Mouse (Mus musculus): ENCODE data around the gene H2-Ab1. TPM values are rescaled to one million over a fixed set of nuclear protein-coding genes. Genes with fewer than 3 reads are reported as not detected.

H2-Ab1 gene
- polyA plus RNA-seq, 1 experiment from 2014 or later, result 13.5 TPM

- no peaks in the 10 kb centered on the region for H3K9me3 ChIP-seq (replicated peaks; ENCODE audit: control insufficient read depth, low read length)
- WGBS (ENCODE audit: insufficient replicate concordance), result 67% methylated on average over 23 of the region's 23 CpGs
- H3K27me3 ChIP-seq (ENCODE audit: control insufficient read depth, insufficient read depth, low read length), result peaks cover 6% of the 10 kb centered on the region
- no peaks in the 10 kb centered on the region for H3K4me1 ChIP-seq (ENCODE audit: control insufficient read depth, insufficient read depth, low read length)
- H3K4me2 ChIP-seq, result no peak overlapping the region
- no peak overlapping the region for H3K4me3 ChIP-seq (ENCODE audit: low read depth, low read length)
- ATAC-seq (replicated peaks; ENCODE audit: insufficient number of reproducible peaks, low FRiP score, low TSS enrichment), result no peak
- H3K9ac ChIP-seq (ENCODE audit: low read depth, low read length), result no peak overlapping the region
- H3K27ac ChIP-seq (ENCODE audit: low read depth, low read length), result no peak overlapping the region
- no peaks in the 10 kb centered on the region for H3K36me3 ChIP-seq (ENCODE audit: control insufficient read depth, insufficient read depth, low read length)
These were observed 43.4 kb downstream of the H2-Ab1 start for GRCm38 (mm10) chr17:34300691-34301566.

GRCm38 (mm10) chr17:34301670-34302190 lies 44.2 kb downstream of the H2-Ab1 start:
- peaks cover 4% of the 10 kb centered on the region for H3K27me3 ChIP-seq (ENCODE audit: control insufficient read depth, insufficient read depth, low read length)
- H3K4me1 ChIP-seq (ENCODE audit: control insufficient read depth, insufficient read depth, low read length), result no peaks in the 10 kb centered on the region
- ATAC-seq (replicated peaks; ENCODE audit: insufficient number of reproducible peaks, low FRiP score, low TSS enrichment), result no peak
- no peak overlapping the region for H3K9ac ChIP-seq (ENCODE audit: low read depth, low read length)
- H3K27ac ChIP-seq (ENCODE audit: low read depth, low read length), result no peak overlapping the region
- H3K4me3 ChIP-seq (ENCODE audit: low read depth, low read length), result no peak overlapping the region
- H3K9me3 ChIP-seq (replicated peaks; ENCODE audit: control insufficient read depth, low read length), result no peaks in the 10 kb centered on the region
- H3K4me2 ChIP-seq, result no peak overlapping the region
- H3K36me3 ChIP-seq (ENCODE audit: control insufficient read depth, insufficient read depth, low read length), result no peaks in the 10 kb centered on the region
- 73% methylated on average over 4 of the region's 4 CpGs for WGBS (ENCODE audit: insufficient replicate concordance)

GRCm38 (mm10) chr17:34303789-34304188 lies 46.3 kb downstream of the H2-Ab1 start:
- no peak overlapping the region for H3K4me2 ChIP-seq
- no peaks in the 10 kb centered on the region for H3K4me1 ChIP-seq (ENCODE audit: control insufficient read depth, insufficient read depth, low read length)
- no peaks in the 10 kb centered on the region for H3K9me3 ChIP-seq (replicated peaks; ENCODE audit: control insufficient read depth, low read length)
- H3K9ac ChIP-seq (ENCODE audit: low read depth, low read length), result no peak overlapping the region
- WGBS (ENCODE audit: insufficient replicate concordance), result 75% methylated on average over 2 of the region's 2 CpGs
- H3K27me3 ChIP-seq (ENCODE audit: control insufficient read depth, insufficient read depth, low read length), result peaks cover 3% of the 10 kb centered on the region; the same call in 1 of the 2 replicates
- no peak overlapping the region for H3K4me3 ChIP-seq (ENCODE audit: low read depth, low read length)
- no peaks in the 10 kb centered on the region for H3K36me3 ChIP-seq (ENCODE audit: control insufficient read depth, insufficient read depth, low read length)
- no peak overlapping the region for H3K27ac ChIP-seq (ENCODE audit: low read depth, low read length)
- no peak for ATAC-seq (replicated peaks; ENCODE audit: insufficient number of reproducible peaks, low FRiP score, low TSS enrichment)

GRCm38 (mm10) chr17:34304751-34305150 lies 47.3 kb downstream of the H2-Ab1 start:
- Histone ChIP-seq H3K27me3 (ENCODE audit: control insufficient read depth, insufficient read depth, low read length) (0 out of 2 replicates have a peak, but pooled peaks cover 3% of the 10 kb centered on the region), H3K9ac (ENCODE audit: low read depth, low read length) (no peak overlapping the region), H3K4me3 (ENCODE audit: low read depth, low read length) (no peak overlapping the region), H3K27ac (ENCODE audit: low read depth, low read length) (no peak overlapping the region), H3K36me3 (ENCODE audit: control insufficient read depth, insufficient read depth, low read length) (no peaks in the 10 kb centered on the region), H3K4me2 (no peak overlapping the region), H3K4me1 (ENCODE audit: control insufficient read depth, insufficient read depth, low read length) (no peaks in the 10 kb centered on the region), H3K9me3 (replicated peaks; ENCODE audit: control insufficient read depth, low read length) (no peaks in the 10 kb centered on the region)
- 27% methylated on average over 4 of the region's 4 CpGs for WGBS (ENCODE audit: insufficient replicate concordance)
- no peak for ATAC-seq (replicated peaks; ENCODE audit: insufficient number of reproducible peaks, low FRiP score, low TSS enrichment)

GRCm38 (mm10) chr17:34305380-34306030 lies 48.0 kb downstream of the H2-Ab1 start, which contains the start of gene H2-Eb1:
Gene H2-Eb1 (plus strand): TSS chr17:34305867.
- Histone ChIP-seq H3K4me1 (ENCODE audit: control insufficient read depth, insufficient read depth, low read length) (0 out of 2 replicates have a peak, but pooled peaks cover 2% of the 10 kb centered on the region), H3K27ac (ENCODE audit: low read depth, low read length) (no peak within 1 kb of the TSS), H3K36me3 (ENCODE audit: control insufficient read depth, insufficient read depth, low read length) (no peaks in the 10 kb centered on the region), H3K4me3 (ENCODE audit: low read depth, low read length) (no peak within 1 kb of the TSS), H3K9me3 (replicated peaks; ENCODE audit: control insufficient read depth, low read length) (no peaks in the 10 kb centered on the region), H3K4me2 (no peak within 1 kb of the TSS), H3K9ac (ENCODE audit: low read depth, low read length) (no peak within 1 kb of the TSS), H3K27me3 (ENCODE audit: control insufficient read depth, insufficient read depth, low read length) (0 out of 2 replicates have a peak, but pooled peaks cover 3% of the 10 kb centered on the region)
- no peak for ATAC-seq (replicated peaks; ENCODE audit: insufficient number of reproducible peaks, low FRiP score, low TSS enrichment)

- no peaks in the 10 kb centered on the region for H3K9me3 ChIP-seq (replicated peaks; ENCODE audit: control insufficient read depth, low read length)
These were observed 48.9 kb downstream of the H2-Ab1 start for GRCm38 (mm10) chr17:34306407-34306806.

GRCm38 (mm10) chr17:34307216-34307615 lies 49.7 kb downstream of the H2-Ab1 start:
- Histone ChIP-seq H3K36me3 (ENCODE audit: control insufficient read depth, insufficient read depth, low read length) (no peaks in the 10 kb centered on the region), H3K9ac (ENCODE audit: low read depth, low read length) (no peak overlapping the region), H3K9me3 (replicated peaks; ENCODE audit: control insufficient read depth, low read length) (no peaks in the 10 kb centered on the region), H3K4me1 (ENCODE audit: control insufficient read depth, insufficient read depth, low read length) (0 out of 2 replicates have a peak, but pooled peaks cover 2% of the 10 kb centered on the region), H3K27me3 (ENCODE audit: control insufficient read depth, insufficient read depth, low read length) (0 out of 2 replicates have a peak, but pooled peaks cover 3% of the 10 kb centered on the region), H3K4me2 (no peak overlapping the region), H3K27ac (ENCODE audit: low read depth, low read length) (no peak overlapping the region), H3K4me3 (ENCODE audit: low read depth, low read length) (no peak overlapping the region)
- no peak for ATAC-seq (replicated peaks; ENCODE audit: insufficient number of reproducible peaks, low FRiP score, low TSS enrichment)

More at GRCm38 (mm10) chr17:34306407-34306806, 48.9 kb downstream of the H2-Ab1 start:
- ATAC-seq (replicated peaks; ENCODE audit: insufficient number of reproducible peaks, low FRiP score, low TSS enrichment), result no peak
- Histone ChIP-seq H3K4me1 (ENCODE audit: control insufficient read depth, insufficient read depth, low read length) (0 out of 2 replicates have a peak, but pooled peaks cover 2% of the 10 kb centered on the region), H3K27ac (ENCODE audit: low read depth, low read length) (no peak overlapping the region), H3K4me2 (no peak overlapping the region), H3K9ac (ENCODE audit: low read depth, low read length) (no peak overlapping the region), H3K27me3 (ENCODE audit: control insufficient read depth, insufficient read depth, low read length) (0 out of 2 replicates have a peak, but pooled peaks cover 3% of the 10 kb centered on the region), H3K36me3 (ENCODE audit: control insufficient read depth, insufficient read depth, low read length) (no peaks in the 10 kb centered on the region), H3K4me3 (ENCODE audit: low read depth, low read length) (no peak overlapping the region)
- WGBS (ENCODE audit: insufficient replicate concordance), result 73% methylated on average over 2 of the region's 2 CpGs

- WGBS (ENCODE audit: insufficient replicate concordance), result 67% methylated on average over 4 of the region's 4 CpGs
- Histone ChIP-seq H3K27ac (ENCODE audit: low read depth, low read length) (no peak overlapping the region), H3K9ac (ENCODE audit: low read depth, low read length) (no peak overlapping the region), H3K27me3 (ENCODE audit: control insufficient read depth, insufficient read depth, low read length) (0 out of 2 replicates have a peak, but pooled peaks cover 3% of the 10 kb centered on the region), H3K4me3 (ENCODE audit: low read depth, low read length) (no peak overlapping the region), H3K36me3 (ENCODE audit: control insufficient read depth, insufficient read depth, low read length) (no peaks in the 10 kb centered on the region), H3K9me3 (replicated peaks; ENCODE audit: control insufficient read depth, low read length) (no peaks in the 10 kb centered on the region), H3K4me2 (no peak overlapping the region), H3K4me1 (ENCODE audit: control insufficient read depth, insufficient read depth, low read length) (0 out of 2 replicates have a peak, but pooled peaks cover 2% of the 10 kb centered on the region)
- no peak for ATAC-seq (replicated peaks; ENCODE audit: insufficient number of reproducible peaks, low FRiP score, low TSS enrichment)
These were observed 50.7 kb downstream of the H2-Ab1 start for GRCm38 (mm10) chr17:34308161-34308560.

Data from heart, embryonic 11.5 days (tissue).